Mouse (Mus musculus) ES-Bruce4 (cell line): ENCODE results near the gene Fam83g.

Source experiments
- CTCF ChIP-seq: IDR thresholded peaks from one replicate; pipeline ENCODE4 v1.8.1; 2011; ENCODE audit warnings: low read depth, low read length
- POLR2A ChIP-seq: IDR thresholded peaks from one replicate; pipeline ENCODE4 v1.8.1; 2011; ENCODE audit warnings: low read length; ENCODE audit not compliant: insufficient read depth

- TF ChIP-seq CTCF (no peak), POLR2A (no peak)
Measured at GRCm38 (mm10) chr11:61645357-61645857, 38.5 kb upstream of the Fam83g start.
